Mouse (Mus musculus): ENCODE results near the gene Glyctk.

Glyctk gene

GRCm38 (mm10) chr9:106158037-106158491 lies at the start of gene Glyctk:
Glyctk (minus strand) TSS chr9:106158138.
- no peak for DNase-seq (ENCODE audit: extremely low read depth, insufficient read length, low spot score)

- no peak for DNase-seq (ENCODE audit: extremely low read depth, insufficient read length, low spot score)
Measured at GRCm38 (mm10) chr9:106206515-106206914, 48.6 kb upstream of the Glyctk start.

GRCm38 (mm10) chr9:106205713-106206290 lies 47.9 kb upstream of the Glyctk start:
- DNase-seq (ENCODE audit: extremely low read depth, insufficient read length, low spot score) = peak; percentile 66

- DNase-seq (ENCODE audit: extremely low read depth, insufficient read length, low spot score) = peak; percentile 84
Measured at GRCm38 (mm10) chr9:106203990-106204851, 46.3 kb upstream of the Glyctk start.

- peak; percentile 92 for DNase-seq (ENCODE audit: extremely low read depth, insufficient read length, low spot score)
Measured at GRCm38 (mm10) chr9:106202819-106203636, 45.1 kb upstream of the Glyctk start, which contains the start of gene Twf2. Twf2 (plus strand) TSS chr9:106203108.

- DNase-seq (ENCODE audit: extremely low read depth, insufficient read length, low spot score) = no peak
Measured at GRCm38 (mm10) chr9:106201895-106202294, 44.0 kb upstream of the Glyctk start.

- DNase-seq (ENCODE audit: extremely low read depth, insufficient read length, low spot score) = no peak
Measured at GRCm38 (mm10) chr9:106199535-106200272, 41.8 kb upstream of the Glyctk start, which contains the start of gene Ppm1m. Ppm1m (minus strand) TSS chr9:106199746.

GRCm38 (mm10) chr9:106198962-106199458 lies 41.1 kb upstream of the Glyctk start:
- peak; percentile 77 for DNase-seq (ENCODE audit: extremely low read depth, insufficient read length, low spot score)

GRCm38 (mm10) chr9:106197732-106198131 lies 39.8 kb upstream of the Glyctk start:
- no peak for DNase-seq (ENCODE audit: extremely low read depth, insufficient read length, low spot score)

GRCm38 (mm10) chr9:106197081-106197713 lies 39.3 kb upstream of the Glyctk start:
- DNase-seq (ENCODE audit: extremely low read depth, insufficient read length, low spot score) = no peak

GRCm38 (mm10) chr9:106195693-106196092 lies 37.8 kb upstream of the Glyctk start:
- DNase-seq (ENCODE audit: extremely low read depth, insufficient read length, low spot score) = no peak

- no peak for DNase-seq (ENCODE audit: extremely low read depth, insufficient read length, low spot score)
Measured at GRCm38 (mm10) chr9:106193930-106194807, 36.2 kb upstream of the Glyctk start.

- DNase-seq (ENCODE audit: extremely low read depth, insufficient read length, low spot score) = no peak
Measured at GRCm38 (mm10) chr9:106192998-106193397, 35.1 kb upstream of the Glyctk start.

- no peak for DNase-seq (ENCODE audit: extremely low read depth, insufficient read length, low spot score)
Measured at GRCm38 (mm10) chr9:106192024-106192423, 34.1 kb upstream of the Glyctk start.

- no peak for DNase-seq (ENCODE audit: extremely low read depth, insufficient read length, low spot score)
Measured at GRCm38 (mm10) chr9:106191355-106191754, 33.4 kb upstream of the Glyctk start.

GRCm38 (mm10) chr9:106183996-106184395 lies 26.1 kb upstream of the Glyctk start:
- DNase-seq (ENCODE audit: extremely low read depth, insufficient read length, low spot score) = no peak

GRCm38 (mm10) chr9:106182146-106182545 lies 24.2 kb upstream of the Glyctk start:
- no peak for DNase-seq (ENCODE audit: extremely low read depth, insufficient read length, low spot score)

GRCm38 (mm10) chr9:106179964-106180363 lies 22.0 kb upstream of the Glyctk start:
- DNase-seq (ENCODE audit: extremely low read depth, insufficient read length, low spot score) = no peak

GRCm38 (mm10) chr9:106179454-106179853 lies 21.5 kb upstream of the Glyctk start:
- DNase-seq (ENCODE audit: extremely low read depth, insufficient read length, low spot score) = no peak

Data from 3134 (cell line).